Mouse (Mus musculus) MEL (cell line): ENCODE results near the gene E330009J07Rik. TPM values are rescaled to one million over a fixed set of nuclear protein-coding genes. Genes with fewer than 3 reads are reported as not detected.
A peak's percentile ranks its signal among the peaks of the same experiment; 100 is the strongest.

Experiments
- DNase-seq: peaks from one replicate; pipeline ENCODE4 v3.0.0; 2011; ENCODE audit warnings: low read depth, low spot score
- H3K27ac ChIP-seq: 2 replicates; pipeline ENCODE4 v1.5.1; 2012; ENCODE audit warnings: low read depth, mild to moderate bottlenecking, control low read depth, low read length, moderate library complexity; ENCODE audit not compliant: control insufficient read depth
- H3K27me3 ChIP-seq, 2 experiments: fragments of 150-350 bp in 1 of 2; sonication (generic) in 1 of 2; 2 replicates each; pipeline ENCODE4 v1.6.1; 2012; ENCODE audit warnings: low read length in 2 of 2, mild to moderate bottlenecking in 2 of 2, improper control_type of control experiment in 1 of 2, moderate library complexity in 1 of 2; ENCODE audit not compliant: insufficient read depth in 2 of 2, control insufficient read depth in 1 of 2
- H3K36me3 ChIP-seq, 2 experiments: 2 replicates each; pipeline ENCODE4 v1.6.1; 2012 to 2014; ENCODE audit warnings: low read length in 2 of 2, improper control_type of control experiment in 1 of 2, inconsistent platforms in 1 of 2, mild to moderate bottlenecking in 1 of 2; ENCODE audit not compliant: insufficient read depth in 2 of 2, control insufficient read depth in 1 of 2
- H3K4me1 ChIP-seq, 2 experiments: fragments of 150-350 bp in 1 of 2; sonication (generic) in 1 of 2; 2 replicates each; pipeline ENCODE4 v1.6.1; 2012; ENCODE audit warnings: low read length in 2 of 2, improper control_type of control experiment in 1 of 2, mild to moderate bottlenecking in 1 of 2; ENCODE audit not compliant: insufficient read depth in 2 of 2, control insufficient read depth in 1 of 2
- H3K4me3 ChIP-seq, 2 experiments: fragments of 150-350 bp in 1 of 2; sonication (generic) in 1 of 2; 2 replicates each; pipeline ENCODE4 v1.5.1; 2012; ENCODE audit warnings: low read depth in 2 of 2, low read length in 2 of 2, mild to moderate bottlenecking in 2 of 2, moderate library complexity in 2 of 2, control low read depth in 1 of 2, improper control_type of control experiment in 1 of 2; ENCODE audit not compliant: control insufficient read depth in 1 of 2, insufficient read depth in 1 of 2
- H3K79me2 ChIP-seq: 2 replicates; pipeline ENCODE4 v1.6.1; 2012; ENCODE audit warnings: mild to moderate bottlenecking, low read length, moderate library complexity; ENCODE audit not compliant: control insufficient read depth, poor library complexity, insufficient read depth
- H3K9ac ChIP-seq: 2 replicates; pipeline ENCODE4 v1.6.1; 2012; ENCODE audit warnings: low read depth, mild to moderate bottlenecking, control low read depth, low read length, moderate library complexity; ENCODE audit not compliant: control insufficient read depth, poor library complexity, severe bottlenecking
- H3K9me3 ChIP-seq: fragments of 150-350 bp; sonication (generic); replicated peaks from 2 replicates; pipeline ENCODE4 v1.6.1; 2012; ENCODE audit warnings: mild to moderate bottlenecking, low read length, improper control_type of control experiment, moderate library complexity; ENCODE audit not compliant: insufficient read depth
- CHD1 ChIP-seq: IDR thresholded peaks from 2 replicates; pipeline ENCODE4 v1.6.1; 2012; ENCODE audit warnings: low read depth, mild to moderate bottlenecking, inconsistent platforms, low read length, improper control_type of control experiment
- CHD2 ChIP-seq: IDR thresholded peaks from 2 replicates; pipeline ENCODE4 v1.6.1; 2011; ENCODE audit warnings: low read length, improper control_type of control experiment
- CTCF ChIP-seq, 3 experiments: IDR thresholded peaks in 2 of 3; conservative IDR thresholded peaks in 1 of 3; 2 replicates each; pipeline ENCODE4 v1.5.1; 2011 to 2012; ENCODE audit warnings: low read length in 3 of 3, low read depth in 2 of 3, mild to moderate bottlenecking in 2 of 3, improper control_type of control experiment in 1 of 3, inconsistent platforms in 1 of 3, mixed read lengths in 1 of 3, moderate library complexity in 1 of 3; ENCODE audit not compliant: control insufficient read depth in 1 of 3, insufficient read depth in 1 of 3, poor library complexity in 1 of 3, severe bottlenecking in 1 of 3
- ELF1 ChIP-seq: IDR thresholded peaks from 2 replicates; pipeline ENCODE4 v1.6.1; 2014; ENCODE audit warnings: low read depth, mild to moderate bottlenecking, inconsistent platforms, low read length, improper control_type of control experiment, moderate library complexity
- GABPA ChIP-seq: IDR thresholded peaks from 2 replicates; pipeline ENCODE4 v1.6.1; 2012; ENCODE audit warnings: low read depth, mild to moderate bottlenecking, inconsistent platforms, low read length, improper control_type of control experiment, moderate library complexity
- GATA1 ChIP-seq: IDR thresholded peaks from 2 replicates; pipeline ENCODE4 v1.6.1; 2011; ENCODE audit warnings: low read depth, low read length, improper control_type of control experiment
- MAFK ChIP-seq: IDR thresholded peaks from 2 replicates; pipeline ENCODE4 v1.6.1; 2011; ENCODE audit warnings: low read depth, mild to moderate bottlenecking, low read length, improper control_type of control experiment, borderline replicate concordance
- MAX ChIP-seq: IDR thresholded peaks from 2 replicates; pipeline ENCODE4 v1.6.1; 2011; ENCODE audit warnings: low read length, improper control_type of control experiment
- MAZ ChIP-seq: IDR thresholded peaks from 2 replicates; pipeline ENCODE4 v1.6.1; 2012; ENCODE audit warnings: low read depth, mild to moderate bottlenecking, inconsistent platforms, low read length, improper control_type of control experiment
- MYC ChIP-seq: IDR thresholded peaks from 2 replicates; pipeline ENCODE4 v1.6.1; 2011; ENCODE audit warnings: low read depth, mild to moderate bottlenecking, low read length, improper control_type of control experiment, moderate library complexity
- NELFE ChIP-seq: IDR thresholded peaks from 2 replicates; pipeline ENCODE4 v1.6.1; 2011; ENCODE audit warnings: low read depth, low read length, improper control_type of control experiment
- POLR2A ChIP-seq, 2 experiments: IDR thresholded peaks; 2 replicates each; pipeline ENCODE4 v1.6.1; 2011 to 2012; ENCODE audit warnings: low read length in 2 of 2, mild to moderate bottlenecking in 2 of 2, control low read depth in 1 of 2, improper control_type of control experiment in 1 of 2, low read depth in 1 of 2, moderate library complexity in 1 of 2; ENCODE audit not compliant: control insufficient read depth in 1 of 2, insufficient read depth in 1 of 2, poor library complexity in 1 of 2
- POLR2AphosphoS2 ChIP-seq: IDR thresholded peaks from 2 replicates; pipeline ENCODE4 v1.6.1; 2011; ENCODE audit warnings: low read length, improper control_type of control experiment
- SMC3 ChIP-seq: IDR thresholded peaks from 2 replicates; pipeline ENCODE4 v1.6.1; 2011; ENCODE audit warnings: low read depth, low read length, improper control_type of control experiment
- TAL1 ChIP-seq: IDR thresholded peaks from 2 replicates; pipeline ENCODE4 v1.6.1; 2012; ENCODE audit warnings: mild to moderate bottlenecking, inconsistent platforms, low read length, moderate library complexity, mixed read lengths
- TBP ChIP-seq: IDR thresholded peaks from 2 replicates; pipeline ENCODE4 v1.8.0; 2011; ENCODE audit warnings: low read depth, low read length, improper control_type of control experiment
- TCF12 ChIP-seq: IDR thresholded peaks from 2 replicates; pipeline ENCODE4 v1.6.1; 2014; ENCODE audit warnings: low read depth, mild to moderate bottlenecking, inconsistent platforms, low read length, improper control_type of control experiment, moderate library complexity
- UBTF ChIP-seq: IDR thresholded peaks from 2 replicates; pipeline ENCODE4 v1.6.1; 2012; ENCODE audit warnings: low read depth, mild to moderate bottlenecking, inconsistent platforms, low read length, improper control_type of control experiment, moderate library complexity, borderline replicate concordance; ENCODE audit not compliant: insufficient read depth
- USF1 ChIP-seq: IDR thresholded peaks from 2 replicates; pipeline ENCODE4 v1.6.1; 2014; ENCODE audit warnings: low read depth, mild to moderate bottlenecking, inconsistent platforms, low read length, improper control_type of control experiment, moderate library complexity
- USF2 ChIP-seq, 2 experiments: IDR thresholded peaks; 2 replicates each; pipeline ENCODE4 v1.6.1; 2011 to 2012; ENCODE audit warnings: improper control_type of control experiment in 2 of 2, low read length in 2 of 2, borderline replicate concordance in 1 of 2, inconsistent platforms in 1 of 2, low read depth in 1 of 2, mild to moderate bottlenecking in 1 of 2; ENCODE audit not compliant: insufficient read depth in 1 of 2
- ZC3H11A ChIP-seq: IDR thresholded peaks from 2 replicates; pipeline ENCODE4 v1.6.1; 2012; ENCODE audit warnings: low read depth, mild to moderate bottlenecking, inconsistent platforms, low read length, improper control_type of control experiment
- polyA plus RNA-seq, 2 experiments: library from polyadenylated mRNA; stranded (reverse) in 1 of 2; unstranded in 1 of 2; fragments of >175 nt in 1 of 2; fragments of >200 nt in 1 of 2; gene quantifications; 2 replicates each; pipeline versions ENCODE4 v1.2.1 to v1.2.4; 2012; ENCODE audit warnings: low replicate concordance in 2 of 2, low read depth in 1 of 2; ENCODE audit not compliant: insufficient read length in 2 of 2, insufficient read depth in 1 of 2, missing spikeins in 1 of 2
- total RNA-seq: library from RNA; depleted of rRNA; stranded (reverse); fragments of 300-350 nt; gene quantifications from 2 replicates; pipeline ENCODE4 v1.2.3, GENCODE M21; 2012; rRNA removed

The E330009J07Rik gene
- total and polyA plus RNA-seq, 3 experiments, result 5.9 to 6.4 TPM; not detected in 1

DNA sequence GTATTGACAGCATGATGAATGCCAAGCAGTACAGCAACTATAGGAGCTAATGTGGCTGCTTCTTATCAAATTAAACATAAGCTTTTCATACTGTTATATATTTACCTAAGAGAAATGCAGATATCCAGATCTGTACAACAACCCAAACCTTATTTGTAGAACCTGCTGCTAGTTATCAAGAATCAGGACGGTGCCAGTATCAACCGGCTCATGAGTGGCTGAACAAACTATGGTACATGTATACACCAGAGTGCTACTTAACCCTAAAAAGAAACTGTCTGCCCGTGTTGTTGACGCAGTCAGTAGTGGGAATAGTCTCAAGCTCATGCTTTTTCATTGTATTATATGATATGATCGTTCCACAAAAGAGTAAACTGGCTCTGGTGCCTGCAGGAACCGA, 64.9 kb downstream of the E330009J07Rik start:
- Histone ChIP-seq H3K4me1 (no peaks in the 10 kb centered on the region), H3K79me2 (no peaks in the 10 kb centered on the region), H3K4me3 (no peak overlapping the region), H3K27ac (no peak overlapping the region), H3K27me3 (no peaks in the 10 kb centered on the region), H3K9me3 (no peaks in the 10 kb centered on the region)
- no peak for TF ChIP-seq POLR2A (IDR thresholded peaks at IDR 0.05; ENCODE audit: control insufficient read depth in 1 of 2, insufficient read depth in 1 of 2, low read depth in 1 of 2, low read length in 2 of 2, poor library complexity in 1 of 2)
- TF ChIP-seq MYC, result no peak
- TF ChIP-seq POLR2AphosphoS2, result no peak
- TF ChIP-seq MAZ, result no peak
- TF ChIP-seq TBP, result no peak
- no peak for TF ChIP-seq TAL1
- TF ChIP-seq MAX, result no peak
- TF ChIP-seq UBTF, result no peak
- TF ChIP-seq NELFE, result no peak
- no peak for TF ChIP-seq GATA1
- no peak for TF ChIP-seq USF2 (IDR thresholded peaks at IDR 0.05; ENCODE audit: borderline replicate concordance in 1 of 2, insufficient read depth in 1 of 2, low read depth in 1 of 2, low read length in 2 of 2)
- TF ChIP-seq CHD2, result no peak
- TF ChIP-seq ELF1, result no peak
- no peak for TF ChIP-seq USF1
- TF ChIP-seq CTCF (IDR thresholded peaks at IDR 0.05 in 2 of 3, conservative IDR thresholded peaks at IDR 0.05 in 1 of 3; ENCODE audit: control insufficient read depth in 1 of 3, insufficient read depth in 1 of 3, low read depth in 2 of 3, low read length in 3 of 3, poor library complexity in 1 of 3, severe bottlenecking in 1 of 3), result no peak
- no peak for TF ChIP-seq TCF12
- no peak for TF ChIP-seq GABPA
- no peak for TF ChIP-seq SMC3
- TF ChIP-seq, all 39 proteins: peak for 0
- Histone ChIP-seq H3K36me3 (no peaks in the 10 kb centered on the region; a peak in 2 of 4 replicates), H3K9ac (no peak overlapping the region)
- DNase-seq, result no peak

- no peak overlapping the region for H3K4me3 ChIP-seq
- peak; percentile 47 for DNase-seq
- no peaks in the 10 kb centered on the region for H3K79me2 ChIP-seq
- peaks cover 0 to 3% of the 10 kb centered on the region in 2 experiments; a peak in 2 of 4 replicates for H3K36me3 ChIP-seq
- H3K9ac ChIP-seq, result no peak overlapping the region
- H3K9me3 ChIP-seq, result no peaks in the 10 kb centered on the region
- no peak overlapping the region for H3K27ac ChIP-seq
- TF ChIP-seq MAZ, result no peak
- TF ChIP-seq ZC3H11A, result no peak
- TF ChIP-seq CTCF (IDR thresholded peaks at IDR 0.05 in 2 of 3, conservative IDR thresholded peaks at IDR 0.05 in 1 of 3; ENCODE audit: control insufficient read depth in 1 of 3, insufficient read depth in 1 of 3, low read depth in 2 of 3, low read length in 3 of 3, poor library complexity in 1 of 3, severe bottlenecking in 1 of 3), result peak in 2 of 3 experiments; percentile 24 to 41; a peak in 5 of 6 replicates
- no peak for TF ChIP-seq CHD1
- TF ChIP-seq CHD2, result no peak
- TF ChIP-seq MAFK, result no peak
- no peaks in the 10 kb centered on the region for H3K27me3 ChIP-seq
- H3K4me1 ChIP-seq, result no peaks in the 10 kb centered on the region
These were observed 82.6 kb downstream of the E330009J07Rik start for GRCm38 (mm10) chr6:40353360-40353759.

Other genes starting within 250 kb of the E330009J07Rik start
- gene Agk, start 111.0 kb downstream of the E330009J07Rik start, total RNA-seq, result 29.6 and 29.9 TPM in 2 replicates
- gene Agk, start 111.0 kb downstream of the E330009J07Rik start, polyA plus RNA-seq, result 10 to 100 TPM in 1 of 2 experiments, not detected in 1; 29.7 TPM
- not detected in 2 replicates for gene Wee2, start 3.0 kb upstream of the E330009J07Rik start, total RNA-seq
- gene Wee2, start 3.0 kb upstream of the E330009J07Rik start, polyA plus RNA-seq, result not detected
- gene Ssbp1, start 35.2 kb upstream of the E330009J07Rik start, total RNA-seq, result 97.2 and 99.2 TPM in 2 replicates
- 10 to 100 TPM in 1 of 2 experiments, not detected in 1; 91.7 TPM for gene Ssbp1, start 35.2 kb upstream of the E330009J07Rik start, polyA plus RNA-seq
- not detected in 2 replicates for gene Tas2r137, start 55.1 kb upstream of the E330009J07Rik start, total RNA-seq
- not detected for gene Tas2r137, start 55.1 kb upstream of the E330009J07Rik start, polyA plus RNA-seq
- 0.16 TPM in 1 of 2 replicates, not detected in the other for gene Tas2r108, start 57.4 kb upstream of the E330009J07Rik start, total RNA-seq
- gene Tas2r108, start 57.4 kb upstream of the E330009J07Rik start, polyA plus RNA-seq, result under 1 TPM in 1 of 2 experiments, not detected in 1; 0.10 TPM
- not detected in 2 replicates for gene Prss37, start 83.4 kb upstream of the E330009J07Rik start, total RNA-seq
- not detected for gene Prss37, start 83.4 kb upstream of the E330009J07Rik start, polyA plus RNA-seq
- gene Olfr461, start 118.9 kb upstream of the E330009J07Rik start, total RNA-seq, result not detected in 2 replicates
- not detected for gene Olfr461, start 118.9 kb upstream of the E330009J07Rik start, polyA plus RNA-seq
- not detected in 2 replicates for gene Olfr460, start 133.4 kb upstream of the E330009J07Rik start, total RNA-seq
- not detected for gene Olfr460, start 133.4 kb upstream of the E330009J07Rik start, polyA plus RNA-seq
- not detected in 2 replicates for gene Clec5a, start 149.7 kb upstream of the E330009J07Rik start, total RNA-seq
- not detected for gene Clec5a, start 149.7 kb upstream of the E330009J07Rik start, polyA plus RNA-seq
- gene Tas2r138, start 177.2 kb upstream of the E330009J07Rik start, total RNA-seq, result not detected in 2 replicates
- not detected for gene Tas2r138, start 177.2 kb upstream of the E330009J07Rik start, polyA plus RNA-seq
- not detected in 2 replicates for gene Mgam, start 192.7 kb upstream of the E330009J07Rik start, total RNA-seq
- gene Mgam, start 192.7 kb upstream of the E330009J07Rik start, polyA plus RNA-seq, result not detected